Mouse (Mus musculus) right cerebral cortex, postnatal 25 days (tissue): ENCODE measurements around the gene Trip6.

Source experiments
- DNase-seq: peaks from one replicate; pipeline ENCODE4 v3.0.0; 2022

Trip6 gene

GRCm38 (mm10) chr5:137263897-137264720 lies 50.1 kb downstream of the Trip6 start:
- no peak for DNase-seq
